Mouse (Mus musculus): ENCODE data around the gene Naa30. TPM values are rescaled to one million over a fixed set of nuclear protein-coding genes. Genes with fewer than 3 reads are reported as not detected.
"Not testable (repeated sequence)": the region's sequence is repeated elsewhere in the genome, so short reads cannot be mapped to it uniquely, and the experiment has no call there.

The Naa30 gene
- polyA plus RNA-seq, 1 experiment from 2014 or later: 10.8 TPM

DNA sequence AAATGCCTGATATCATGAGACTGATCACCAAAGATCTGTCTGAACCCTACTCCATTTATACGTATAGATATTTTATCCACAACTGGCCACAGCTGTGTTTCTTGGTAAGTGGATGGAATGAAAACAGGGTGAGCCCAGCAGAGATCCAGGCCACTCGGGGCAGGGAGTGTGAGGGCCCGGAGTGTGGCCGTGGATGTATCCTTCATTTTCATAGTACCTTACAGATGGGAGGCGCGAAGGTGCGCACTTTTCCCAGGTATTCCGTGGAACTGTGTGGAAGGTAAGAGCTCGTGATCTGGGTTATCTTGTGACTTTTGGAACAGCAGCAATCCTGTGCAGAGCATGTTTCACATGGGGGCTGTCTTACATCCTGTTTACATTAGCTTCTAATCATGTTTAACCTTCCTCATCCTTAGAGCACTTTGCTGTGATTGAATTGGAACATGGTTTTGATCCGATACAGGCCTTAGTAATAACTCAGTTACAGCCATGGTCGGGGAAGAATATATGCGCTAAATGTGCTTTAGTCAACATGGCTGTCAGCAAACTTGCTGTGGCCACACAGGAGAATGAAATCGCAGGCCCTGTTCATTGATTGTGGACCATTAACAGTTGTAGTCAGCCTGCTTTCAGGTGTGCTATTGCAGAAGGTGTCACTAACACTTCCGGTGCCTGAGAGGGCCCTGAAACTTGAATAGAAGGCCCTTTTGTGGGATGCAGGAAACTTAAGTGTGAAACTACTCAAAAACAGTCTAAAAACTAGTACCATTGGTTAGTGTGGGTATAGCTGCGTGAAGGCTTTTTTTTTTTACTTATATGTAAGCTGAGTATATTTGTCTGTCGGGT is 1.5 kb downstream of the Naa30 start:
- H3K27ac ChIP-seq: peak overlapping the region; percentile 28; the same call in 1 of the 2 replicates
- H3K27me3 ChIP-seq (replicated peaks): no peaks in the 10 kb centered on the region
- H3K9me3 ChIP-seq: no peaks in the 10 kb centered on the region
- peak overlapping the region; percentile 75 for H3K4me2 ChIP-seq (replicated peaks)
- peak overlapping the region; percentile 80 for H3K4me3 ChIP-seq (replicated peaks)
- H3K9ac ChIP-seq: peak overlapping the region; percentile 70
- no peaks in the 10 kb centered on the region for H3K36me3 ChIP-seq
- peak; percentile 6; the same call in 1 of the 2 replicates for ATAC-seq
- 28% methylated on average over 16 of the region's 16 CpGs for WGBS
- peaks cover 10% of the 10 kb centered on the region for H3K4me1 ChIP-seq (replicated peaks)

- 81% methylated on average over 3 of the region's 3 CpGs for WGBS
- H3K4me2 ChIP-seq (replicated peaks): no peak overlapping the region
- no peaks in the 10 kb centered on the region for H3K9me3 ChIP-seq
- H3K4me1 ChIP-seq (replicated peaks): no peaks in the 10 kb centered on the region
- no peak overlapping the region for H3K27ac ChIP-seq
- H3K4me3 ChIP-seq (replicated peaks): no peak overlapping the region
- no peak overlapping the region for H3K9ac ChIP-seq
- ATAC-seq: no peak
- H3K36me3 ChIP-seq: no peaks in the 10 kb centered on the region; the same call in 1 of the 2 replicates
- H3K27me3 ChIP-seq (replicated peaks): no peaks in the 10 kb centered on the region
Measured at GRCm38 (mm10) chr14:49179736-49180135, 7.7 kb downstream of the Naa30 start.

DNA sequence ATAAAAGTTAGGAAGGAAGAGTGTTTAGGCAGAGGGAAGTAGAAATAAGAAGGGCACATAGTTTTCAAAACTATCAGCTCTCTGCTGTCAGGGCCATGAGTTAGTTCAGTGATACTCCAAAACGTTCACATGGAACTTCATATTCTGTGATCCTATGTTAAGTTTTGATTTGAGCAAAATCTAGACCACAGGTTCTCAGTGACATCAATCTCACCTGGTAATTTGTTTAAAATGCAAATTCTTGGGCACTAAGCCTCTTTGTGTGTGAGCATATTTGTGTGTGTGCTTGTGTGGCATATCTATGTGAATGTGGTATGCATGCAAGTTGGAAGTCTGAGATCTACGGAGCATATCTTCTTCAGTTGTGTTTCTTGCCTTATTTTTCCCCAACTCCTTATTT is 14.2 kb downstream of the Naa30 start:
- H3K27me3 ChIP-seq (replicated peaks): no peaks in the 10 kb centered on the region
- ATAC-seq: no peak
- peaks cover 2% of the 10 kb centered on the region; the same call in 1 of the 2 replicates for H3K36me3 ChIP-seq
- no peaks in the 10 kb centered on the region for H3K9me3 ChIP-seq
- no peak overlapping the region for H3K4me2 ChIP-seq (replicated peaks)
- H3K9ac ChIP-seq: no peak overlapping the region
- WGBS: 94% methylated on average over 2 of the region's 2 CpGs
- no peak overlapping the region for H3K27ac ChIP-seq
- no peaks in the 10 kb centered on the region for H3K4me1 ChIP-seq (replicated peaks)
- no peak overlapping the region for H3K4me3 ChIP-seq (replicated peaks)

DNA sequence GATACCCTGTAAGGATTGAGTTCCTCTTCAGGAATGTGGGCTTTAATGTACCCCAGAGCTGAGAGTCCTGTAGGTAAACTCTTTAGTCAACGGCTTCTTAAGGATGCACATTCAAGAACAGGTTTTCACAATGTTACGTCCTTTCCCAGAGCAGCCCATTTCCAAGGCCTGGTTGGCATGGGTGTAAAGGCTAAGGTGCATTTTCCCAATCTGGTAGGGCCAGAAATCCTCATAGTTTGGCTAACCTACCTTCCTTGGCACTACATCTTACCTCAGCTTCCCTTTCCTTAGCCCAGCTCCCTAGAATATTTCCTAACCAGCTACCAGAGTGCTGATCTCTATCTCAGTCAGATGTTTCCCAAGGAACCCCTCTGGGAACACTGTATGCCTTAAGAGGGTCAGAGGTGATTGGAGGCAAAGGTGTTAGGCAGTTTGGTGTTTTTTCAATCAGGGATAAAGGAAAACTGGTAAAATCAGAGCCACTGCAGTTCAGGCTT is 25.1 kb downstream of the Naa30 start:
- Histone ChIP-seq H3K4me3 (replicated peaks) (no peak overlapping the region), H3K36me3 (no peaks in the 10 kb centered on the region), H3K27me3 (replicated peaks) (no peaks in the 10 kb centered on the region), H3K27ac (no peak overlapping the region), H3K9ac (no peak overlapping the region), H3K9me3 (no peaks in the 10 kb centered on the region), H3K4me2 (replicated peaks) (no peak overlapping the region), H3K4me1 (replicated peaks) (no peaks in the 10 kb centered on the region)
- WGBS: 82% methylated on average over 2 of the region's 2 CpGs
- ATAC-seq: no peak

DNA sequence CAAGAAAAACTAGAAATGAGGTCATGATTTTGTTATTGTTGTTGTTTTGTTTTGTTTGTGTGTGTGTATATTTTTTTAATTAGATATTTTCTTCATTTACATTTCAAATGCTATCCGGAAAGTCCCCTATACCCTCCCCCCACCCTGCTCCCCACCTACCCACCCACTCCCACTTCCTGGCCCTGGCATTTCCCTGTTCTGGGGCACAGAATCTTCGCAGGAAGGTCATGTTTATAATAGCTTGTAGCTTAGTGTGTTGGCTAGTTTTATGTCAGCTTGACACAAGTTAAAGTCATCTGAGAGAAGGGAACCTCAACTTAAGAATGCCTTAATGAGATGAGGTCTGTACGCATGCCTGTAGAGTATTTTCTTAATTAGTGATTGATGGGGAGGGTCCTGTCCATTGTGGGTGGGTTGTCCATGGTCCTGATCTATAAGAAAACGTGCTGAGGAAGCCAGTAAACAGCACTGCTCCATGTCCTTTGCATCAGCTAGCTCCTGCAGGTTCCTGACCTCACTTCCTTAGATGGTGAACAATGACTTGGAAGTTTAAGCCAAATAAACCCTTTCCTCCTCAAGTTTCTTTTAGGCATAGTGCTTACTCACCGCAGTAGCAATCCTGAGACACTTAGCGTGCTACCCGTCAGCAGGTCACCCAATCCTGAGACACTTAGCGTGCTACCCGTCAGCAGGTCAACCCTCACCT is 29.2 kb downstream of the Naa30 start:
- H3K9me3 ChIP-seq: no peaks in the 10 kb centered on the region
- no peak overlapping the region for H3K4me3 ChIP-seq (replicated peaks)
- H3K27me3 ChIP-seq (replicated peaks): no peaks in the 10 kb centered on the region
- ATAC-seq: no peak
- WGBS: 56% methylated on average over 9 of the region's 9 CpGs
- H3K4me1 ChIP-seq (replicated peaks): no peaks in the 10 kb centered on the region
- H3K4me2 ChIP-seq (replicated peaks): no peak overlapping the region
- no peak overlapping the region for H3K9ac ChIP-seq
- no peaks in the 10 kb centered on the region for H3K36me3 ChIP-seq
- H3K27ac ChIP-seq: no peak overlapping the region

GRCm38 (mm10) chr14:49210215-49210614 is 38.2 kb downstream of the Naa30 start:
- H3K9ac ChIP-seq; H3K27me3 ChIP-seq (replicated peaks); H3K4me1 ChIP-seq (replicated peaks); ATAC-seq; H3K9me3 ChIP-seq; H3K27ac ChIP-seq; H3K4me2 ChIP-seq (replicated peaks); H3K36me3 ChIP-seq; H3K4me3 ChIP-seq (replicated peaks): not testable (repeated sequence)
- WGBS: 77% methylated on average over 3 of the region's 3 CpGs

- no peak overlapping the region for H3K4me2 ChIP-seq (replicated peaks)
- no peak overlapping the region for H3K9ac ChIP-seq
- H3K4me1 ChIP-seq (replicated peaks): no peaks in the 10 kb centered on the region
- H3K27me3 ChIP-seq (replicated peaks): no peaks in the 10 kb centered on the region
- H3K36me3 ChIP-seq: no peaks in the 10 kb centered on the region
- no peaks in the 10 kb centered on the region for H3K9me3 ChIP-seq
- WGBS: 66% methylated on average over 7 of the region's 7 CpGs
- ATAC-seq: no peak
- no peak overlapping the region for H3K4me3 ChIP-seq (replicated peaks)
- H3K27ac ChIP-seq: no peak overlapping the region
Measured at GRCm38 (mm10) chr14:49218677-49219076, 46.7 kb downstream of the Naa30 start.

- not testable (repeated sequence) for ATAC-seq; H3K27me3 ChIP-seq (replicated peaks); H3K9me3 ChIP-seq; H3K4me2 ChIP-seq (replicated peaks); H3K27ac ChIP-seq; H3K36me3 ChIP-seq; H3K9ac ChIP-seq; H3K4me1 ChIP-seq (replicated peaks); H3K4me3 ChIP-seq (replicated peaks)
- WGBS: 86% methylated on average over 4 of the region's 4 CpGs
Measured at GRCm38 (mm10) chr14:49219466-49220022, 47.5 kb downstream of the Naa30 start.

GRCm38 (mm10) chr14:49221771-49222170 is 49.7 kb downstream of the Naa30 start:
- Histone ChIP-seq H3K27me3 (replicated peaks) (no peaks in the 10 kb centered on the region), H3K36me3 (0 out of 2 replicates have a peak, but pooled peaks cover 3% of the 10 kb centered on the region), H3K4me3 (replicated peaks) (no peak overlapping the region), H3K9me3 (no peaks in the 10 kb centered on the region), H3K4me2 (replicated peaks) (no peak overlapping the region), H3K27ac (no peak overlapping the region), H3K9ac (no peak overlapping the region), H3K4me1 (replicated peaks) (no peaks in the 10 kb centered on the region)
- no peak for ATAC-seq
- WGBS: 84% methylated on average over 2 of the region's 2 CpGs

DNA sequence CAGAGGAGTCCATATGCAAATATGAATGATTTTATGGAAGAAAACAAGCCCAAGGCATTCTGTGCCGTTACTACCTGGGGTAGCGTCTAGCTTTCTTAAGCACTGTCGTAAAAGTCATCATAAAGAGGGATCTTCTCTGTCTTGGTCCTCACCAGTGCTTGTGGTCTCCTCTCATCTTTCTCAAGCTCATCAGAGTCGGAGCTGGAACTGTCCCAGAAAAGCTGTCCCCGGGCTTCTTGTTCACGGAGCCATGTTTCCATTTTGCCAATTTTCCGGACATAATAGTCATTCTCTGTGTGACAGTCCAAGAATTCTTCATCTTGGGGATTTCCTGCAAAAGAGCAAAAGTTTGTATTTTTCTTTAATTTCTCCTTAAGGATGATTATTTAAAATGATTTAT is 54.4 kb downstream of the Naa30 start:
- no peak for ATAC-seq
- no peak overlapping the region for H3K4me2 ChIP-seq (replicated peaks)
- H3K27ac ChIP-seq: no peak overlapping the region
- 76% methylated on average over 7 of the region's 7 CpGs for WGBS
- no peaks in the 10 kb centered on the region for H3K27me3 ChIP-seq (replicated peaks)
- no peak overlapping the region for H3K4me3 ChIP-seq (replicated peaks)
- no peak overlapping the region for H3K9ac ChIP-seq
- 0 out of 2 replicates have a peak, but pooled peaks cover 3% of the 10 kb centered on the region for H3K36me3 ChIP-seq
- H3K9me3 ChIP-seq: no peaks in the 10 kb centered on the region
- no peaks in the 10 kb centered on the region for H3K4me1 ChIP-seq (replicated peaks)

DNA sequence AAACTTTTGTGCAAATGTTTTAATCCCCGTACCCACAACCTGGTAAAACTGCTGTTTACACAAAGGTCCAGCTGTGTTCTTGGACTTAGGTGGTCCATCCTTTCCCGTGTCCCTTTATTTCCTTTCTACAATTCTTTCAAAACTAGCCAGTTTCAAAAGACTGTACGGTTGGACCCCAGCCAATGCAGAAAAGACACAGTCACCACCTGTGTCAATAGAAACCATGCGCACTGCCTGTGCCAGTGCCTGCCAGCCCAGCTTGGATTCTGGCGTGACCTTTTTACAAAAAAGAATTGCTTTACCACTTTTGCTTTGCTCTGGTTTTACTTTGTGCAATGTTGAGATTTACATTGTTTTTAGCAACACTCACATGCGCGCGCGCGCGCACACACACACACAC is 55.0 kb downstream of the Naa30 start:
- ATAC-seq: no peak
- H3K27ac ChIP-seq: no peak overlapping the region
- no peak overlapping the region for H3K9ac ChIP-seq
- H3K36me3 ChIP-seq: 0 out of 2 replicates have a peak, but pooled peaks cover 3% of the 10 kb centered on the region
- H3K27me3 ChIP-seq (replicated peaks): no peaks in the 10 kb centered on the region
- no peak overlapping the region for H3K4me2 ChIP-seq (replicated peaks)
- 79% methylated on average over 11 of the region's 11 CpGs for WGBS
- no peaks in the 10 kb centered on the region for H3K9me3 ChIP-seq
- H3K4me1 ChIP-seq (replicated peaks): no peaks in the 10 kb centered on the region
- H3K4me3 ChIP-seq (replicated peaks): no peak overlapping the region

GRCm38 (mm10) chr14:49231845-49232244 is 59.8 kb downstream of the Naa30 start:
- Histone ChIP-seq H3K4me3 (replicated peaks) (no peak overlapping the region), H3K27me3 (replicated peaks) (no peaks in the 10 kb centered on the region), H3K4me2 (replicated peaks) (no peak overlapping the region), H3K4me1 (replicated peaks) (no peaks in the 10 kb centered on the region), H3K9ac (no peak overlapping the region), H3K9me3 (no peaks in the 10 kb centered on the region), H3K27ac (no peak overlapping the region), H3K36me3 (no peaks in the 10 kb centered on the region)
- ATAC-seq: no peak
- WGBS: 89% methylated on average over 3 of the region's 3 CpGs
